Mouse (Mus musculus): Measurements from ENCODE around the gene Zswim4. TPM values are rescaled to one million over a fixed set of nuclear protein-coding genes. Genes with fewer than 3 reads are reported as not detected.

The Zswim4 gene
- polyA plus RNA-seq, 1 experiment from 2014 or later = 47.4 TPM

DNA sequence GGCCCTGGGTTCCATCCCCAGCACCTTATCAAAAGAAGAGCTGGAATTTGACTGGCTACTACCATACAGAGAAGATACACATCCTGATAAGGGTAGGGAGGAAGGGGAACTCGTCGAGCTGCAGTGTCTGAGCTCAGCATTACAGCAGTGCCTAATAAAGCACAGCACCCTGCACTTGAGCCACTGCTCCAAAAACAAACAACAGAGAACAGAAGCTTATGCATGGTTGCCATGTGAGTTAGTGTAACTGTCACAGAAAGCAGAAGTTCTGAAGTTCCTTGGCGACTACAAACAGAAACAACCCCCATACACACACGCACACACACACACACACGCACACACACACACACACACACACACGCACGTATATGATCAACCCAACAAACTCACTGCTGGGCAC is 16.8 kb downstream of the Zswim4 start:
- no peak overlapping the region for H3K27ac ChIP-seq
- H3K9ac ChIP-seq (replicated peaks) = no peak overlapping the region
- no peaks in the 10 kb centered on the region for H3K27me3 ChIP-seq
- no peak for ATAC-seq
- 79% methylated on average over 7 of the region's 7 CpGs for WGBS
- peaks cover 97% of the 10 kb centered on the region for H3K36me3 ChIP-seq
- no peaks in the 10 kb centered on the region for H3K9me3 ChIP-seq
- no peaks in the 10 kb centered on the region for H3K4me1 ChIP-seq (replicated peaks)
- H3K4me3 ChIP-seq (replicated peaks) = no peak overlapping the region
- no peak overlapping the region for H3K4me2 ChIP-seq (replicated peaks)

DNA sequence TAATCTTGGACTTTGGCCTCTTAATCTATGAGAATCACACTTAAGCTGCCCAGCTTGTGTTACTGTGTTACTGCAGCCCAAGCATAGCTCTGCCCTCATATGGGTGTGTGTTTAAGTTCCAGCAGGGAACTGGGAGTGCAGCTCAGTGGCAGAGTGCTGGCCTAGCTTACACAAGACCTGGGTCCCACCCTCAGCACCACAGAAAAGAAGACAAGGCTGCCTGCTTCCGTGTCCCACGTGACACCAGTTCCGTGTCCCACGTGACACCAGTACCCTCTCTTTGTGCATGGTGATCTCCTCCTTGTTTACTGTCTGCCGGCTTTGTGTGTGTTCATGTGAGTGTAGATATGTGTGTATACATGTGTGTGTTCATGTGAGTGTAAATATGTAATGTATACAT is 18.7 kb downstream of the Zswim4 start:
- H3K4me1 ChIP-seq (replicated peaks) = no peaks in the 10 kb centered on the region
- no peak overlapping the region for H3K4me3 ChIP-seq (replicated peaks)
- H3K9ac ChIP-seq (replicated peaks) = no peak overlapping the region
- H3K9me3 ChIP-seq = no peaks in the 10 kb centered on the region
- ATAC-seq = no peak
- 96% methylated on average over 5 of the region's 5 CpGs for WGBS
- no peak overlapping the region for H3K4me2 ChIP-seq (replicated peaks)
- no peak overlapping the region for H3K27ac ChIP-seq
- H3K36me3 ChIP-seq = peaks cover 97% of the 10 kb centered on the region
- H3K27me3 ChIP-seq = no peaks in the 10 kb centered on the region

DNA sequence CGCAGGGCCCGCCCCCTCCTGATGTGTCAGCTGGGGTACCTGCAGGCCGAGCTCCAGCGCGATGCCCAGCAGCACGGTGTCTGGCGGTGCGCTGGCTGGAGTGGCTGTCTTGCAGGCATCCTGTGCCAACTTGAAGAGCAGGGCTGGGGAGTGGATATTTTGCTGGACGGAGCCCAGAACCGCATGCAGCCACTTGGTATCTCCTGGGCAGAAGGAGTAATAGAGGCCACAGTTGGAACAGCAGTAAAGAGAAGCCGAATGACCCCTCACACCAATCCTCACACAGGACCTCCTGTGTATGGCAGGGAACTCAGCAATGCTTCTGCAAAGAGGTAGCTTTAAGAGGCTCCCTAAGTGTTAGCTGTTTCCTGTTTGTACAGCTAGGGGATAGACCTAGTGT is 19.6 kb downstream of the Zswim4 start:
- Histone ChIP-seq H3K4me2 (replicated peaks) (no peak overlapping the region), H3K9me3 (no peaks in the 10 kb centered on the region), H3K4me3 (replicated peaks) (no peak overlapping the region), H3K4me1 (replicated peaks) (no peaks in the 10 kb centered on the region), H3K9ac (replicated peaks) (no peak overlapping the region), H3K36me3 (peaks cover 97% of the 10 kb centered on the region), H3K27me3 (no peaks in the 10 kb centered on the region), H3K27ac (no peak overlapping the region)
- 95% methylated on average over 11 of the region's 11 CpGs for WGBS
- no peak for ATAC-seq

DNA sequence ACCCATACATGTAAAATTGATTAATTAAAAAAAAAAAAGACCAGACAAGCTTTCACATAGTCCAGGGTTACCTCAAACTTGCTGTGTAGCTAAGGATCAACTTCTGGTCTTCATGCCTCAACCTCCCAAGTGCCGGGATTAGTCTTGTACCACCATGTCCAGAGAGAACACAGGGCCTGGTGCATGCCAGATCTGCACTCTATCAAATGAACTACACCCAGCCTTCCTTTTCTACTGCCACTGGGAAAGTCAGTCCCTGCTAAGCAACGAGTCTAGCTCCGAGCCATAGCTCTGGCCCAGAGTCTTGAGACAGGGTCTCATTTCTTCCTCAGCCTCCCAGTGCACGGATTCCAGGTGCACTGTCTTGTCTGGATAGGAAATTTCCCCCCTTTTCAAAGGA is 23.6 kb downstream of the Zswim4 start:
- H3K4me3 ChIP-seq (replicated peaks) = no peak overlapping the region
- 92% methylated on average over 4 of the region's 4 CpGs for WGBS
- peaks cover 20% of the 10 kb centered on the region for H3K4me1 ChIP-seq (replicated peaks)
- H3K9me3 ChIP-seq = no peaks in the 10 kb centered on the region
- H3K27me3 ChIP-seq = no peaks in the 10 kb centered on the region
- no peak overlapping the region for H3K27ac ChIP-seq
- H3K4me2 ChIP-seq (replicated peaks) = no peak overlapping the region
- no peak for ATAC-seq
- peaks cover 91% of the 10 kb centered on the region for H3K36me3 ChIP-seq
- no peak overlapping the region for H3K9ac ChIP-seq (replicated peaks)

DNA sequence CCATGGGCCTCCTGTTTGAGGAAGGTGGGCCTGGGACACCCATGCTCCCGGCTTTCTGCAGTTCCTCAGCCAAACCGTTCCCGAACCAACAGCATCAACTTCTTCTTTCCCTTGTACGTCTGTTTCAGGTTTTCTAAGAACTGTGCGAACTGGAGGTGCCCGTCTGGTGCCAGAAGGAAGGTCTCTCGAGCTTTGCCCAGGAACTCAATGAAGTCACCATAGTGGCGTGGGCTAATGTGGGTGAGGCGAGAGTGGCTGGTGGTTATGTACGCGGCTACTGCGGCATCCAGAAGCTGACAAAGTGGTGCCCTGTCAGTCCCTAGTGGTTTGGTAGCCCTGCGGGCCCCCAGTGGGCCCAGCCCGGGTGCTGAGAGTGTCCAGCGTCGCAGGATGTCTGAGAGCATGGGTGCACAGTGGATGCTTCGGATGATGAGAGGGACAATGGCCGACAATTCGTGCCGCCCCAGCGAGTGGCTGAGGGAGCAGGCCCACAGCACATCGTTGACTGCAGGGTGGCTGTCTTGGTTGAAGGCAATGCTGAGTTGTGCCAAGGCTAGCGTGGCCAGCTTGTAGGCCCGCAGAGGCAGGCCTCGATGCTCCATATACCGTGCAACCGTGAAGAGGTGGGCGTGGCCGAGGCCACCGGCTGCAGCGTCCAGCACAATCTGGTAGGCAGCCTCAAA is 24.8 kb downstream of the Zswim4 start:
- Histone ChIP-seq H3K9ac (replicated peaks) (no peak overlapping the region), H3K27ac (no peak overlapping the region), H3K4me2 (replicated peaks) (no peak overlapping the region), H3K4me1 (replicated peaks) (peaks cover 27% of the 10 kb centered on the region), H3K27me3 (no peaks in the 10 kb centered on the region), H3K4me3 (replicated peaks) (no peak overlapping the region), H3K9me3 (no peaks in the 10 kb centered on the region), H3K36me3 (peaks cover 79% of the 10 kb centered on the region)
- WGBS = 92% methylated on average over 31 of the region's 31 CpGs
- no peak for ATAC-seq

DNA sequence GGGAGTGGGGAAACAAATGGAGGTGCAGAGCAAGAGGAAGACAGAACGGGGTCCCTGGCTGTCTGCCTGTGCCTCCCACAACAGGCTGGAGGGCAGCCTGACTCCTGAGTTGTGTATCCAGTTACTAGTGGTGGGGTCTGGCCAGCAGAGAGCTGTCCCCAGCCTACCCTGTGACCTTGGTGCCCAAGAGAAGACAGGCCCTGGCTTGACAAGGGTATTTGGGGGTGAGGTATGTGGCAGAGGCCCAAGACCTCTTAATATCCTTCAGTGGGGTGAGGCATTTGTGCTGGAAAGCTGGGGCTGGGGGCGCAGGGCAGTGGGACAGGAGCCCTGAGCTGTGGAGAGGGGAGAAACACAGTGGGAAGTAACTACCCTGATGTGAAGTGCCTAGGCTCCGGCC is 25.7 kb downstream of the Zswim4 start:
- no peaks in the 10 kb centered on the region for H3K9me3 ChIP-seq
- H3K27ac ChIP-seq = no peak overlapping the region
- no peak overlapping the region for H3K4me3 ChIP-seq (replicated peaks)
- no peak overlapping the region for H3K9ac ChIP-seq (replicated peaks)
- no peak overlapping the region for H3K4me2 ChIP-seq (replicated peaks)
- ATAC-seq = no peak
- peaks cover 71% of the 10 kb centered on the region for H3K36me3 ChIP-seq
- no peaks in the 10 kb centered on the region for H3K27me3 ChIP-seq
- peaks cover 27% of the 10 kb centered on the region for H3K4me1 ChIP-seq (replicated peaks)
- WGBS = 93% methylated on average over 3 of the region's 3 CpGs

DNA sequence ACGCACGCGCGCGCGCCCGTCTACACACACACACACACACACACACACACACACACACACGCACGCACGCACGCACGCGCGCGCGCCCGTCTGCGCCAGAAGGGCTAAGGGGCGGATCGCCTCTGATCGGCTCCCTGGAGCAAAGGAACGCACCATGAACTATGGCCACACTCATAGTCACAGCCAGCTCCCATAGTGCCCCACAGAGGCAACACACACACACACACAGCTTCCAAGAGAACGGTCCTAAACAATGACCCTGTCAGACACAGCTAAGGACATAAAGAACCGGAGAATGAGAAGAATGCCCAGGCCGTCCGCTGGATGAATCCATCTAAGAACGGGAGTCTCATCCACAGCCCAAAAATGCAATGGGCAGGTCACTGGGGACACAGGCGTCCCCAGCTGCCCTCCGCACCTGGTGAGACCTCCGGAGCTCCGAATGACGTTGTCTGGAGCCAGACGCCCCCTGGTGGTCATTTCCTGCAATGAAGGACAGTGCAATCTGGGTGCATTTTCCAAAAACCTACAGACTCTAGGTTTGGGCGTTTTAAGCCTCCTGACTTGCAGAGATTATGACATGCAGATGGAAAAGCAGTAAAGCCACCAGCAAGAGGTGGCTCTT is 26.6 kb downstream of the Zswim4 start:
- Histone ChIP-seq H3K36me3 (peaks cover 62% of the 10 kb centered on the region), H3K4me2 (replicated peaks) (peak overlapping the region; percentile 31), H3K4me1 (replicated peaks) (peaks cover 27% of the 10 kb centered on the region), H3K27ac (no peak overlapping the region), H3K9ac (replicated peaks) (peak overlapping the region; percentile 36; the same call in 1 of the 2 replicates), H3K4me3 (replicated peaks) (no peak overlapping the region), H3K9me3 (no peaks in the 10 kb centered on the region), H3K27me3 (no peaks in the 10 kb centered on the region)
- WGBS = 57% methylated on average over 32 of the region's 34 CpGs
- ATAC-seq = peak; percentile 49; the same call in 1 of the 2 replicates

DNA sequence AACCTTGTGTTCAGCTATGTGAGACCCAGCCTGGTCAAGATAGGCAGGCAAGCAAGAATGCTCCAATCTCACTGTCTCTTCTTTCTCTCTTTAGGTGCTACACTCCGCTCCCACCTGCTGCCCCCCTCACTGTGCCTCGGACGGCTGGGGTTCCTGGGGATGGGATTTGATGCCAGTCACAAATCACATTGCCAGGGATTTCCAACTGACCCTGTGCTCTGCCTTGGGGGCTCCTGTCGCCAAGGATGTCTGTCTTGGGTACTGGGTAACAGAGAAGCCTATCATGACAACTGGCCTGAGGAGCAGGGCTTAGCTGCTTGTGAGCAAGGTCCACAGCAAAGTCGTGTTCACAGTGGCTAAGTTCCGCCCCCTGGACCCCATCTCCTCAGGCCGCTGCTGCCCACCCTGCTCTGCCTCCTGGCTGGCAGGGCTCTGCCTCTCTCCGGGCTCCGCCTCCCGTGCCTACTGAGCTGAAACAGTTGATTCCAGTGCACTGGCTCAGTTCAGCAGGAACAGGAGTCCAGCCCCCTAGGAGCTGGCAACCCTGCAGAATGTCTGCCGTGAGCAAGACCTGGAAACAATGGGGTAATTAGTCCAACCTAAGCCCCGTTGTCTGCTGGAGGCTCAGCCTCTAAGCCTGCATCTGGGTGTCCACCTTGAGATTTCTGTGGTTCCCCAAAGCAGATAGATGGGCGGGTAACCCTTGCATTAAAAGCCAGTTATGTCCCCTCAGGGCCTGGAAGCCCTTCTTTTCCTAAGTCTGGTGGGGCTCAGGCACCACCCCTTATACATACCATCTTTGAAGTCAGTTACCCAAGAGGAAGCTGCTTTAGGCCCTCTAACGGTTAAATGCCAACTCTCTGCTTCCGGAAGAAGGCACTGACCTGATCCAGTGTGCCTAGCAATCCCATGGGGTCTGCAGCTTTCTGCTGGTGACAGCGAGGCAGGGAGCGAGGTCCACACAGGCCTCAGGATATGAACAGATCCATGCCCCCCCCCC is 28.2 kb downstream of the Zswim4 start:
- no peak overlapping the region for H3K4me2 ChIP-seq (replicated peaks)
- 31% methylated on average over 17 of the region's 17 CpGs for WGBS
- H3K9me3 ChIP-seq = no peaks in the 10 kb centered on the region
- peaks cover 46% of the 10 kb centered on the region for H3K36me3 ChIP-seq
- H3K27ac ChIP-seq = peak overlapping the region; percentile 67; the same call in 1 of the 2 replicates
- 0 out of 2 replicates have a peak, but pooled peaks have one; percentile 18 for ATAC-seq
- H3K4me3 ChIP-seq (replicated peaks) = no peak overlapping the region
- peak overlapping the region; percentile 40; the same call in 1 of the 2 replicates for H3K9ac ChIP-seq (replicated peaks)
- peaks cover 31% of the 10 kb centered on the region for H3K4me1 ChIP-seq (replicated peaks)
- H3K27me3 ChIP-seq = no peaks in the 10 kb centered on the region

DNA sequence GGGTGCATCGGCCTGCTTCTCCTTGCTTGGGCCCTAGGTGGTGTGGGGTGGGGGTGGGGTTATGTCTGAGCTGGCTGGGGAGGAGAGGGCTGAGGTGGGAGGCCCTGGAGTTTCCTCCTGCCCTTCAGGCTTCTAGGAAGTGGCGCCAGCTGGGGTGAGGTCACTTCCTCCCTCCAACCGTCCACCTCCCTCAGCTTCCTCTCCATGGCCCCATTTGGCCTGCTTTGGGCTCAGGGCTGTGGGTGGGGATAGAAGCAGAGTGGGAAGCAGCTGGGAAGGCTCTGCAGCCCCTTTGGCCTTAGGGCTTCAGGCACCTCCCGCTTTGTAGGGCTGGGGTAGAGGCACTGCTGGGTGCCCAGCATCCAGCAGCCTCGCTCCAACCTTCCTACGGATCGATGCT is 29.0 kb downstream of the Zswim4 start:
- 75% methylated on average over 7 of the region's 7 CpGs for WGBS
- no peak overlapping the region for H3K4me2 ChIP-seq (replicated peaks)
- no peak overlapping the region for H3K4me3 ChIP-seq (replicated peaks)
- no peak for ATAC-seq
- H3K27me3 ChIP-seq = no peaks in the 10 kb centered on the region; the same call in 1 of the 2 replicates
- H3K9me3 ChIP-seq = no peaks in the 10 kb centered on the region
- peaks cover 37% of the 10 kb centered on the region for H3K36me3 ChIP-seq
- H3K27ac ChIP-seq = peak overlapping the region; percentile 67; the same call in 1 of the 2 replicates
- peaks cover 39% of the 10 kb centered on the region for H3K4me1 ChIP-seq (replicated peaks)
- peak overlapping the region; percentile 40; the same call in 1 of the 2 replicates for H3K9ac ChIP-seq (replicated peaks)

DNA sequence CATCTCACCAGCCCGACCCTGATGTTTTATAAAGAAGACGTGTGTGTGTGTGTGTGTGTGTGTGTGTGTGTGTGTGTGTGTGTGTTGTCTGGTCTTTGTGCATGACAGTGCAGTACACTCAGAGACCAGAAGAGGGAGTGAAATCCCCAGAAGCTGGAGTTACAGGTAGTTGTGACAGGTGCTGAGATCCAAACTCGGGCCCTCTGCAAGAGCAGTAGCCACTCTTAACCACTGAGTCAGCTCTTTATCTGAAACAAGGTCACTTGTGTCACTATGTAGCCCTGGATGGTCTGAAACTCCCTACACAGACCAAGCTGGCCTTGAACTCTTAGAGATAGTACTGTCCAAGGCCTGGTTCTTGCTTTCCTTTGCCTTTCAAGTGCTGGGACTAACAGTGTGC is 30.2 kb downstream of the Zswim4 start:
- no peak overlapping the region for H3K4me3 ChIP-seq (replicated peaks)
- peaks cover 26% of the 10 kb centered on the region for H3K36me3 ChIP-seq
- H3K9me3 ChIP-seq = no peaks in the 10 kb centered on the region
- no peak overlapping the region for H3K27ac ChIP-seq
- no peak overlapping the region for H3K9ac ChIP-seq (replicated peaks)
- 94% methylated on average over 3 of the region's 3 CpGs for WGBS
- H3K4me1 ChIP-seq (replicated peaks) = peaks cover 39% of the 10 kb centered on the region
- no peak overlapping the region for H3K4me2 ChIP-seq (replicated peaks)
- H3K27me3 ChIP-seq = peaks cover 8% of the 10 kb centered on the region
- ATAC-seq = no peak

DNA sequence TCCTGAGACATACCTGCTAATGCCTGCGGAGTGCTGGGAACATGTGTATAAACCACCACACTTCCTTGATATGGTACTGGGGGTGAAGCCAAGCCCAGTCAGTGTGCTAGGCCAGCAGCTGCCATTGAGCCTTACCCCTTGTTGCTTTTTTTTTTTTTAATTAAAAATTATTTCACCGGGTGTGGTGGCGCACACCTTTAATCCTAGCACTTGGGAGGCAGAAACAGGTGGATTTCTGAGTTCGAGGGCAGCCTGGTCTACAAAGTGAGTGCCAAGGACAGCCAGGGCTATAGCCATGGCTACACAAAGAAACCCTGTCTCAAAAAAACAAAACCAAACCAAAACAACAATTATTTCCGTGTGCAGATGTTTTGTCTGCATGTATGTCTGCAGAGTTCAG is 31.8 kb downstream of the Zswim4 start:
- Histone ChIP-seq H3K36me3 (peaks cover 12% of the 10 kb centered on the region), H3K4me2 (replicated peaks) (no peak overlapping the region), H3K4me1 (replicated peaks) (peaks cover 49% of the 10 kb centered on the region), H3K9me3 (no peaks in the 10 kb centered on the region), H3K27ac (no peak overlapping the region), H3K4me3 (replicated peaks) (no peak overlapping the region), H3K9ac (replicated peaks) (no peak overlapping the region), H3K27me3 (peaks cover 17% of the 10 kb centered on the region)
- 90% methylated on average over 5 of the region's 5 CpGs for WGBS
- ATAC-seq = no peak

All from midbrain, embryonic 13.5 days (tissue).